Mouse (Mus musculus): ENCODE measurements around the gene Trp53.
A peak's percentile ranks its signal among the peaks of the same experiment; 100 is the strongest.

DNA sequence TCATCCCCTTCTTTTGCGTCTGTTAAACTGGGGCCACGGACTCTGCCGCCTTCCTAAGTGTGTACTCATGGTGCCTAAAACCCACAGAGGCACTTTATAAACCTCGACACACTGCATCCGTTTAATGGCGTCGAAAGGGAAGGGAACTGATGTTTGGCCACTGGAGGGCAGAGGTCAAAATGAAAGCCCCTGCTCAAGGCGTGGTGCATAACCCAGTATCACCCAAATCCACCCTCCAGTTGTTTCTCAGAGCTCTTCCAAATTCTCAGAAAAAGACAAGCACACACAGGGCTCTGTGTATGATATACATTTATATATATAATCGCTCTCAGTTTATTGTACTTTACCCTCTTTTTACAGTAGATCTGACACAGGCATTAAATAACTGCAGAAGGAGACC is 19.3 kb downstream of the Trp53 start:
- TF ChIP-seq CTCF (IDR thresholded peaks at IDR 0.05; ENCODE audit: low read depth) (peak; percentile 33), EP300 (IDR thresholded peaks at IDR 0.05; ENCODE audit: low read depth) (peak; percentile 53; the same call in 1 of the 2 replicates)

All from liver, postnatal 0 days (tissue).